Comparison of ENCODE assay signal across 7 mouse cellular contexts in the genomic region with DNA sequence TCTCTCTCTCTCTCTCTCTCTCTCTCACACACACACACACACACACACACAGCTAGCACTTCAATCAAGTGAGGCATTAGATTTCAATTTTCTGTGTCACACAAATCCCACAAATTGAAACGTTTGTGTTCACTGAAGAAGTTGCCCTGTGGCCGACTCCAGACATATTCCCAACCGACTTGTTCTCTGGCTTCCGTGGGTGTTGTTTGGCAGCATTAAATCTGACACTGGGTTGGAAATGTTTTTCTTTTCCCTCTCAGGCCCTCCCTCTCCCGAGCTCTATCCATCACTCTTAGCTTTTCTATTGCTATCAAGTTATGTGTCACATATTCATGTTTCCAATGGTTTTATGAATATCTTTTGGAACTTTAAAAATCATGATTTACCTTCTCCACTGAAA.
"Had no signal": no experiment of that assay in that cellular context is flagged by ENCODE, and none has a peak within 500 bp of the region (broad histone marks: within the 10 kb centered on the region; RNA-seq: fewer than 3 reads in every experiment).

No protein-coding gene starts in this region.

- DNase-seq: liver, postnatal 0 days; lung, adult 2 months; lung, postnatal 14 days; lung, postnatal 36 days; right cerebral cortex, postnatal 14 days; thymus, postnatal 14 days; thymus, postnatal 36 days had no signal
